Mouse (Mus musculus) gastrocnemius, postnatal 4 days (tissue): ENCODE measurements around the gene Siah2. TPM values are rescaled to one million over a fixed set of nuclear protein-coding genes. Genes with fewer than 3 reads are reported as not detected.

Source experiments
- DNase-seq, 2 experiments: peaks; one replicate each; pipeline ENCODE4 v3.0.0; 2021 to 2022; ENCODE audit warnings: low spot score in 2 of 2, mixed read lengths in 2 of 2
- total RNA-seq, 2 experiments: library from RNA; stranded (reverse); gene quantifications; 2 replicates each; pipeline ENCODE4 v1.2.3; 2021

The Siah2 gene
- total RNA-seq, 2 experiments from 2014 or later, result 10.5 to 12.7 TPM

- no peak for DNase-seq
These were observed 19.6 kb downstream of the Siah2 start for GRCm38 (mm10) chr3:58672481-58673183.

GRCm38 (mm10) chr3:58671616-58672250 lies 20.5 kb downstream of the Siah2 start:
- peak in 1 of 2 experiments; percentile 36 for DNase-seq

GRCm38 (mm10) chr3:58663970-58664369 lies 28.2 kb downstream of the Siah2 start:
- DNase-seq, result no peak

GRCm38 (mm10) chr3:58660636-58661035 lies 31.6 kb downstream of the Siah2 start:
- no peak for DNase-seq

GRCm38 (mm10) chr3:58657356-58657755 lies 34.8 kb downstream of the Siah2 start:
- peak in 1 of 2 experiments; percentile 53 for DNase-seq

GRCm38 (mm10) chr3:58655362-58656130 lies 36.7 kb downstream of the Siah2 start:
- peak in 1 of 2 experiments; percentile 51 for DNase-seq

- DNase-seq, result no peak
These were observed 38.3 kb downstream of the Siah2 start for GRCm38 (mm10) chr3:58653907-58654306.

- no peak for DNase-seq
These were observed 41.9 kb downstream of the Siah2 start for GRCm38 (mm10) chr3:58650328-58650727.

- DNase-seq, result no peak
These were observed 45.0 kb downstream of the Siah2 start for GRCm38 (mm10) chr3:58647179-58647578.

- DNase-seq, result no peak
These were observed 46.0 kb downstream of the Siah2 start for GRCm38 (mm10) chr3:58646180-58646579.

GRCm38 (mm10) chr3:58636406-58637295 lies 55.5 kb downstream of the Siah2 start, which contains the start of gene Erich6:
TSS of gene Erich6 (minus strand) at chr3:58637207.
- DNase-seq, result peak; percentile 17 to 36

GRCm38 (mm10) chr3:58631693-58632092 lies 60.5 kb downstream of the Siah2 start:
- no peak for DNase-seq

GRCm38 (mm10) chr3:58624981-58625380 lies 67.2 kb downstream of the Siah2 start:
- DNase-seq, result no peak

Other genes with a start within 250 kb of the Siah2 start
- 10 to 100 TPM; 57.6 to 59.2 TPM for gene Eif2a, start 166.6 kb downstream of the Siah2 start, total RNA-seq
- gene Serp1, start 166.5 kb downstream of the Siah2 start, total RNA-seq, result 10 to 100 TPM; 29.5 to 31.1 TPM
- gene Selenot, start 115.8 kb downstream of the Siah2 start, total RNA-seq, result 10 to 100 TPM; 65.9 to 68.6 TPM
- under 1 TPM in 1 of 2 experiments, not detected in 1; 0.13 TPM for gene Erich6, start 55.2 kb downstream of the Siah2 start, total RNA-seq
- gene Mindy4b-ps, start 129.9 kb upstream of the Siah2 start, total RNA-seq, result not detected
- gene Clrn1, start 192.9 kb upstream of the Siah2 start, total RNA-seq, result not detected